Mouse (Mus musculus): ENCODE data around the gene Cped1.
"Not testable (repeated sequence)": the region's sequence is repeated elsewhere in the genome, so short reads cannot be mapped to it uniquely, and the experiment has no call there.

DNA sequence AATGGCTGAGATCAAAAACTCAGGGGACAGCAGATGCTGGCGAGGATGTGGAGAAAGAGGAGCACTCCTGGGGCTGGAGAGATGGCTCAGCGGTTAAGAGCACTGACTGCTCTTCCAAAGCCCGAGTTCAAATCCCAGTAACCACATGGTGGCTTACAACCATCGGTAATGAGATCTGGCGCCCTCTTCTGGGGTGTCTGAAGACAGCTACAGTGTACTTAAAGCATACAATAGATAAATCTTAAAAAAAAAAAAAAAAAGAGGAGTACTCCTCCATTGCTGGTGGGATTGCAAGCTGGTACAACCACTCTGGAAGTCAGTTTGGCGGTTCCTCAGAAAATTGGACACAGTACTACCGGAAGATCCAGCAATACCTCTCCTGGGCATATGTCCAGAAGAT lies 54.0 kb downstream of the Cped1 start:
- not testable (repeated sequence) for TF ChIP-seq POLR2A, CTCF (IDR thresholded peaks at IDR 0.05; ENCODE audit: insufficient read depth, low read depth, low read length)

Measured in olfactory bulb, adult 2 months (tissue).